Mouse (Mus musculus) MEL (cell line): Measurements from ENCODE around the gene Olfr1340.

Experiments
- CHD2 ChIP-seq: IDR thresholded peaks from 2 replicates; pipeline ENCODE4 v1.6.1; 2011; ENCODE audit warnings: low read length, improper control_type of control experiment
- CTCF ChIP-seq, 3 experiments: IDR thresholded peaks in 2 of 3; conservative IDR thresholded peaks in 1 of 3; 2 replicates each; pipeline ENCODE4 v1.5.1; 2011 to 2012; ENCODE audit warnings: low read length in 3 of 3, low read depth in 2 of 3, mild to moderate bottlenecking in 2 of 3, improper control_type of control experiment in 1 of 3, inconsistent platforms in 1 of 3, mixed read lengths in 1 of 3, moderate library complexity in 1 of 3; ENCODE audit not compliant: control insufficient read depth in 1 of 3, insufficient read depth in 1 of 3, poor library complexity in 1 of 3, severe bottlenecking in 1 of 3
- E2F4 ChIP-seq: IDR thresholded peaks from 2 replicates; pipeline ENCODE4 v1.6.1; 2011; ENCODE audit warnings: low read depth, low read length, improper control_type of control experiment, borderline replicate concordance
- EP300 ChIP-seq, 2 experiments: IDR thresholded peaks; 2 replicates each; pipeline ENCODE4 v1.6.1; 2011; ENCODE audit warnings: improper control_type of control experiment in 2 of 2, low read length in 2 of 2, low read depth in 1 of 2, mild to moderate bottlenecking in 1 of 2
- MAZ ChIP-seq: IDR thresholded peaks from 2 replicates; pipeline ENCODE4 v1.6.1; 2012; ENCODE audit warnings: low read depth, mild to moderate bottlenecking, inconsistent platforms, low read length, improper control_type of control experiment
- NELFE ChIP-seq: IDR thresholded peaks from 2 replicates; pipeline ENCODE4 v1.6.1; 2011; ENCODE audit warnings: low read depth, low read length, improper control_type of control experiment
- POLR2AphosphoS5 ChIP-seq: IDR thresholded peaks from 2 replicates; pipeline ENCODE4 v1.6.1; 2012; ENCODE audit warnings: low read depth, borderline replicate concordance, mild to moderate bottlenecking, inconsistent platforms, low read length, moderate library complexity, mixed read lengths
- RCOR1 ChIP-seq: IDR thresholded peaks from 2 replicates; pipeline ENCODE4 v1.6.1; 2012; ENCODE audit warnings: low read depth, mild to moderate bottlenecking, inconsistent platforms, low read length, improper control_type of control experiment
- TCF12 ChIP-seq: IDR thresholded peaks from 2 replicates; pipeline ENCODE4 v1.6.1; 2014; ENCODE audit warnings: low read depth, mild to moderate bottlenecking, inconsistent platforms, low read length, improper control_type of control experiment, moderate library complexity
- USF1 ChIP-seq: IDR thresholded peaks from 2 replicates; pipeline ENCODE4 v1.6.1; 2014; ENCODE audit warnings: low read depth, mild to moderate bottlenecking, inconsistent platforms, low read length, improper control_type of control experiment, moderate library complexity
- USF2 ChIP-seq, 2 experiments: IDR thresholded peaks; 2 replicates each; pipeline ENCODE4 v1.6.1; 2011 to 2012; ENCODE audit warnings: improper control_type of control experiment in 2 of 2, low read length in 2 of 2, borderline replicate concordance in 1 of 2, inconsistent platforms in 1 of 2, low read depth in 1 of 2, mild to moderate bottlenecking in 1 of 2; ENCODE audit not compliant: insufficient read depth in 1 of 2
- ZKSCAN1 ChIP-seq: IDR thresholded peaks from 2 replicates; pipeline ENCODE4 v1.6.1; 2012; ENCODE audit warnings: low read depth, mild to moderate bottlenecking, inconsistent platforms, low read length, improper control_type of control experiment, moderate library complexity

DNA sequence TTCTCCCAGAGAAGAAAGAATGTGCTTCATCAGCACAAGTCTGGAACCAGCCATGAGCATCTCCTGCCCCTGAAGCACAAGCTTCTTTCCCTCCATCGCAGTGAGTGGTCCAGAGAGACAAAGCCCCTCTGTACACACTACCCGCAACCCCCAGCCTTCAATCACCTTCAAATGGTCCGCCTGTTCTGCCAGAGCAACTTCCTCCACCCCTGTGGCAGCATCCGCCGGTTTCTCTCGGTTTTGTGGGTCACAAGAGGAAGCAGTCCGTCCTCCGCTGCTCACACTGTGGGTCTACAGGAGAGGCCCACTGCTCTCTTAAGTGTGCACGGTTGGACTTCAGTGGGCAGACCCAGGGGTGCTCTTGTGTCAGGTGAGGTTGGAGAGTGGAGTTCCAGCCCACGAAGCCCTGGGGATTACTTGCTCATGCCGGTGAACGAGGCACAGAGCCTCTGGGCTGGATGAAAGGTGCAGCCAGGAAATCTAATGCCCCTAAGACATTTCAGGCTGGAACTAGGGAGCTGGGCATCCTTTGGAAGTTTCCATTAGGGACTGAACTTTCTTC is 27.4 kb upstream of the Olfr1340 start, which contains the start of gene Olfr1342:
- TF ChIP-seq ZKSCAN1 (no peak), EP300 (IDR thresholded peaks at IDR 0.05; ENCODE audit: low read depth in 1 of 2, low read length in 2 of 2) (no peak), NELFE (no peak), CTCF (IDR thresholded peaks at IDR 0.05 in 2 of 3, conservative IDR thresholded peaks at IDR 0.05 in 1 of 3; ENCODE audit: control insufficient read depth in 1 of 3, insufficient read depth in 1 of 3, low read depth in 2 of 3, low read length in 3 of 3, poor library complexity in 1 of 3, severe bottlenecking in 1 of 3) (no peak), POLR2AphosphoS5 (no peak), CHD2 (no peak), MAZ (no peak), E2F4 (no peak), RCOR1 (no peak), TCF12 (no peak), USF1 (no peak), USF2 (IDR thresholded peaks at IDR 0.05; ENCODE audit: borderline replicate concordance in 1 of 2, insufficient read depth in 1 of 2, low read depth in 1 of 2, low read length in 2 of 2) (no peak)
